Mouse (Mus musculus) ovary, postnatal 10 days (tissue): Measurements from ENCODE around the gene Fndc5.
A peak's percentile ranks its signal among the peaks of the same experiment; 100 is the strongest.

Experiments
- DNase-seq: peaks from one replicate; pipeline ENCODE4 v3.0.0; 2022; ENCODE audit warnings: low spot score

Gene Fndc5

GRCm38 (mm10) chr4:129147552-129148103, 10.8 kb downstream of the Fndc5 start:
- DNase-seq: no peak

GRCm38 (mm10) chr4:129149321-129149720, 12.5 kb downstream of the Fndc5 start:
- DNase-seq: no peak

GRCm38 (mm10) chr4:129151276-129151811, 14.5 kb downstream of the Fndc5 start:
- no peak for DNase-seq

GRCm38 (mm10) chr4:129157541-129157940, 20.7 kb downstream of the Fndc5 start:
- DNase-seq: no peak

- no peak for DNase-seq
Observed at GRCm38 (mm10) chr4:129158549-129158948, 21.8 kb downstream of the Fndc5 start.

GRCm38 (mm10) chr4:129161076-129161475, 24.3 kb downstream of the Fndc5 start:
- DNase-seq: no peak

GRCm38 (mm10) chr4:129161581-129162255, 24.9 kb downstream of the Fndc5 start:
- no peak for DNase-seq

- DNase-seq: no peak
Observed at GRCm38 (mm10) chr4:129172529-129172928, 35.7 kb downstream of the Fndc5 start.

- DNase-seq: no peak
Observed at GRCm38 (mm10) chr4:129179560-129179959, 42.8 kb downstream of the Fndc5 start.

- no peak for DNase-seq
Observed at GRCm38 (mm10) chr4:129188041-129188659, 51.4 kb downstream of the Fndc5 start.

- peak; percentile 49 for DNase-seq
Observed at GRCm38 (mm10) chr4:129188803-129189541, 52.2 kb downstream of the Fndc5 start.

- DNase-seq: peak; percentile 82
Observed at GRCm38 (mm10) chr4:129189542-129190519, 53.0 kb downstream of the Fndc5 start, which contains the start of the genes S100pbp and Yars. Gene S100pbp, minus strand, starts transcription at chr4:129189727. Gene Yars, plus strand, starts transcription at chr4:129189760.

GRCm38 (mm10) chr4:129190538-129190937, 53.7 kb downstream of the Fndc5 start:
- no peak for DNase-seq

- no peak for DNase-seq
Observed at GRCm38 (mm10) chr4:129191691-129192090, 54.9 kb downstream of the Fndc5 start.
